Mouse (Mus musculus) liver, embryonic 14.5 days (tissue): ENCODE measurements around the gene Qpct. TPM values are rescaled to one million over a fixed set of nuclear protein-coding genes. Genes with fewer than 3 reads are reported as not detected.

Experiments
- ATAC-seq: fragments of 200-750 bp; cut with Nextera tagmentation; 2 replicates; pipeline ENCODE4 v1.8.0; 2017; ENCODE audit warnings: moderate number of reproducible peaks, mild to moderate bottlenecking, moderate library complexity; ENCODE audit not compliant: insufficient read depth
- DNase-seq, 3 experiments: peaks; one replicate each; pipeline ENCODE4 v3.0.0-alpha.2; 2012 to 2013; ENCODE audit warnings: low read depth in 3 of 3, low spot score in 3 of 3
- H3K27ac ChIP-seq: fragments of 300-500 bp; sonication (generic); 2 replicates; pipeline ENCODE4 v1.5.1; 2014; ENCODE audit warnings: moderate library complexity, mild to moderate bottlenecking, control low read depth, inconsistent platforms
- H3K27me3 ChIP-seq: fragments of 300-500 bp; sonication (generic); 2 replicates; pipeline ENCODE4 v1.6.1; 2014; ENCODE audit warnings: mild to moderate bottlenecking, low read length, moderate library complexity; ENCODE audit not compliant: control insufficient read depth, insufficient read depth
- H3K36me3 ChIP-seq: fragments of 300-500 bp; sonication (generic); replicated peaks from 2 replicates; pipeline ENCODE4 v1.6.1; 2014; ENCODE audit warnings: low read depth; ENCODE audit not compliant: control insufficient read depth, insufficient read depth
- H3K4me1 ChIP-seq, 2 experiments: fragments of 200-500 bp in 1 of 2; fragments of 300-500 bp in 1 of 2; sonication (generic) in 1 of 2; replicated peaks; 2 replicates each; pipeline ENCODE4 v1.6.1; 2012 to 2014; ENCODE audit warnings: antibody characterized with exemption in 1 of 2, inconsistent platforms in 1 of 2, low read length in 1 of 2; ENCODE audit not compliant: control insufficient read depth in 2 of 2, insufficient read depth in 2 of 2
- H3K4me2 ChIP-seq: fragments of 300-500 bp; sonication (generic); 2 replicates; pipeline ENCODE4 v1.6.1; 2014; ENCODE audit warnings: low read depth, mild to moderate bottlenecking, control low read depth, moderate library complexity
- H3K4me3 ChIP-seq, 2 experiments: fragments of 200-500 bp in 1 of 2; fragments of 300-500 bp in 1 of 2; sonication (generic) in 1 of 2; 2 replicates each; pipeline ENCODE4 v1.5.1; 2012 to 2014; ENCODE audit warnings: low read depth in 2 of 2, low read length in 2 of 2, mild to moderate bottlenecking in 2 of 2, control low read depth in 1 of 2, inconsistent platforms in 1 of 2, moderate library complexity in 1 of 2; ENCODE audit not compliant: insufficient read depth in 1 of 2
- H3K9ac ChIP-seq: fragments of 300-500 bp; sonication (generic); replicated peaks from 2 replicates; pipeline ENCODE4 v1.6.1; 2014; ENCODE audit warnings: mild to moderate bottlenecking, control low read depth, moderate library complexity
- H3K9me3 ChIP-seq: fragments of 300-500 bp; sonication (generic); 2 replicates; pipeline ENCODE4 v1.6.1; 2016; ENCODE audit warnings: low read length, mixed read lengths; ENCODE audit not compliant: control insufficient read depth
- CTCF ChIP-seq: IDR thresholded peaks from 2 replicates; pipeline ENCODE4 v1.5.1; 2016; ENCODE audit warnings: antibody characterized with exemption, low read depth, control low read depth
- EP300 ChIP-seq: IDR thresholded peaks from 2 replicates; pipeline ENCODE4 v1.6.1; 2016; ENCODE audit warnings: antibody characterized with exemption, low read depth
- WGBS: fragments of 180-500 bp; shearing (Covaris S2); extraction: QIAGEN DNeasy Blood & Tissue Kit; methylation state at CpG from one replicate; pipeline ENCODE4 v1.1.7; 2014; ENCODE audit not compliant: insufficient replicate concordance; 5-methylcytosine and 5-hydroxymethylcytosine counted together
- polyA plus RNA-seq, 2 experiments: library from polyadenylated mRNA; depleted of rRNA in 1 of 2; stranded (reverse) in 1 of 2; unstranded in 1 of 2; fragments of >200 nt; fragmentation: Nextera tagmentation in 1 of 2; extraction: Ambion mirVana in 1 of 2; gene quantifications; 2 replicates each; pipeline versions ENCODE4 v1.2.1 to v1.2.3; 2012 to 2014

Gene Qpct
- polyA plus RNA-seq, 2 experiments = 10.5 to 25.0 TPM

- Histone ChIP-seq H3K36me3 (no peaks in the 10 kb centered on the region), H3K4me3 (no peak overlapping the region), H3K27ac (no peak overlapping the region), H3K4me1 (no peaks in the 10 kb centered on the region), H3K27me3 (no peaks in the 10 kb centered on the region), H3K9me3 (no peaks in the 10 kb centered on the region), H3K9ac (no peak overlapping the region), H3K4me2 (no peak overlapping the region)
- DNase-seq = no peak
- 69% methylated on average over 8 of the region's 8 CpGs for WGBS
- ATAC-seq = no peak
- TF ChIP-seq EP300 (no peak), CTCF (no peak)
Observed at GRCm38 (mm10) chr17:79078248-79078647, 26.5 kb downstream of the Qpct start.

DNA sequence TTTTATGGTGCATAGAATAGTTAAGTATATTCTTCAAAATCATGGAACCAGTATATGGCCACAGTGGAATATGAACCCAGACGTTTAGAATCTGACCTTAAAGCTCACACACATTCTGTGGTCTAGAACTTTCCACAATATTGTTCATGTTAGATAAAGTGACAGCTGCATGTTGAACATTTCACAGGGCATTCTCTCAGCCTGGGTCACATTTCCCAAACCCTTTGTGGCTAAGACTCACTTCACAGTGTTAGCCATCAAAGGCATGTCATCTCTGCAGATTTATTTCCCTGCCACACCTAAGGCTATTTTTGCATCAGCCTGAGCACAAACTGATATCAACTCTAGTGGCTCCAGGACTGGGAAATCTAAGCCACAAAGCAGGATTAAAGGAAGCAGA lies 40.0 kb downstream of the Qpct start:
- DNase-seq (no peak), ATAC-seq (no peak)
- Histone ChIP-seq H3K9ac (no peak overlapping the region), H3K4me3 (no peak overlapping the region), H3K36me3 (no peaks in the 10 kb centered on the region), H3K4me2 (no peak overlapping the region), H3K4me1 (no peaks in the 10 kb centered on the region), H3K27me3 (no peaks in the 10 kb centered on the region), H3K9me3 (no peaks in the 10 kb centered on the region), H3K27ac (no peak overlapping the region)
- TF ChIP-seq EP300 (no peak), CTCF (no peak)
- 27% methylated on average over 1 of the region's 1 CpGs for WGBS

DNA sequence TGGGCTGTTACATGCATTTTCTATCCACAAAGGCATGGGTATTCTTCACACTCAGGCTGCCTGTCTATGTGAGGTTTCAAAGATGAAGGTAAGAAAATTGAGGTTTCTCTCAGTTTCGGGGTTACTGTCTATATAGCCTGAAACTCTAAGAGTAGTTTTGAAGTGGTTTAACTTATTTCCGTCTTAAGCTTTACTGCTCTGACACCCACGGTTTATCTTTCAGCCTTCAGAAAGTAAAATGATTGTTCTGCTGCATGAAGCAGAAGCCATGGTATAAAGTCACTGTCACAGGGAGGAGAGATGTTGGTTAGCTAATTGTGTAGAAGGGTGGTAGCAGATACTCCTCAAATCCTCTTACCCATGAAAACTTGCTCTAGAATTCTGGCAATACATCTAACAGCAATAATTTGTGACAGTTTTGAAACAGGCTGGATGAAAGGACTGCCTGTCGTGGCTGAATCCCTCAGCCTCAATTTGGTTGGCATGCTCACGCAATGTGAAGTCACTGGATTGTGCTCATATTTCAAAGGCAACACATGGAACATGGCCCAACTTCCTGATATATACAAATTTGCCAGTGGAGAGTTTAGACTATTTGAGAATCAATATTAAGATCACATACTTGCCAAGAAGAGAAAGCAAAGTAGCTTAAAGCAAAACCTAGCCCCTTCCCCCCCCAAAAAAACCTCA lies 41.7 kb downstream of the Qpct start:
- no peak overlapping the region for H3K4me3 ChIP-seq
- no peaks in the 10 kb centered on the region for H3K36me3 ChIP-seq
- no peak for DNase-seq
- no peak overlapping the region for H3K27ac ChIP-seq
- H3K27me3 ChIP-seq = no peaks in the 10 kb centered on the region
- no peaks in the 10 kb centered on the region for H3K4me1 ChIP-seq
- 51% methylated on average over 5 of the region's 5 CpGs for WGBS
- TF ChIP-seq CTCF (no peak), EP300 (no peak)
- H3K4me2 ChIP-seq = no peak overlapping the region
- no peaks in the 10 kb centered on the region for H3K9me3 ChIP-seq
- no peak overlapping the region for H3K9ac ChIP-seq
- no peak for ATAC-seq

DNA sequence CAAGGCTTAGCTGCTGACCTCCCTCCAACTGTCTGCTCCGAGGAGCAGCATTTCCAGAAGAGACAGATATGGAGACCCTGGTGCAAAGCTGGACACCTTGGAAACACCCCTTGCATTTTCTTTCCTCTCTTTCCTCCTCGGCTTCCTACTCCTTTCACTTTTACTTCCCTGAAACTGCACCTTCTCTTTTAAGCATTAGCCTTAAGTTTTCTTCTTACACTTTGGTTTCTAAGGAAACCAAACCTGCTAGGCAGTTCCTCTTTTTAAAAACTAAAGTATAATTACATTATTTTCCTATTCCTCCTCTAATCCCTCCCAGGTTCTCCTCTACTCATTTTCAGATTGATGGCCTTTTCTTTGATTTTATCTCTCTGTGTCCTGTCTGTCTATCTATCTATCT lies 43.9 kb downstream of the Qpct start:
- 33% methylated on average over 2 of the region's 2 CpGs for WGBS
- TF ChIP-seq EP300 (no peak), CTCF (no peak)
- Histone ChIP-seq H3K27me3 (no peaks in the 10 kb centered on the region), H3K27ac (no peak overlapping the region), H3K36me3 (no peaks in the 10 kb centered on the region), H3K9ac (no peak overlapping the region), H3K4me2 (no peak overlapping the region), H3K4me1 (no peaks in the 10 kb centered on the region), H3K4me3 (no peak overlapping the region), H3K9me3 (no peaks in the 10 kb centered on the region)
- ATAC-seq = no peak
- no peak for DNase-seq

GRCm38 (mm10) chr17:79099866-79100265 lies 48.2 kb downstream of the Qpct start:
- 30% methylated on average over 4 of the region's 4 CpGs for WGBS
- H3K4me3 ChIP-seq = no peak overlapping the region
- no peak for ATAC-seq
- H3K27me3 ChIP-seq = no peaks in the 10 kb centered on the region
- H3K9me3 ChIP-seq = no peaks in the 10 kb centered on the region
- no peak for DNase-seq
- no peaks in the 10 kb centered on the region for H3K4me1 ChIP-seq
- H3K27ac ChIP-seq = no peak overlapping the region
- H3K4me2 ChIP-seq = no peak overlapping the region
- no peak overlapping the region for H3K9ac ChIP-seq
- TF ChIP-seq CTCF (no peak), EP300 (no peak)
- no peaks in the 10 kb centered on the region for H3K36me3 ChIP-seq
